Mouse (Mus musculus) stomach, postnatal 0 days (tissue): ENCODE measurements around the gene Lyl1. TPM values are rescaled to one million over a fixed set of nuclear protein-coding genes. Genes with fewer than 3 reads are reported as not detected.

ENCODE experiments used
- ATAC-seq: fragments of 200-750 bp; cut with Nextera tagmentation; 2 replicates; pipeline ENCODE4 v1.8.0; 2017; ENCODE audit not compliant: low FRiP score, low TSS enrichment
- DNase-seq: peaks from one replicate; pipeline ENCODE4 v3.0.0-alpha.2; 2016; ENCODE audit warnings: low spot score
- H3K27ac ChIP-seq: fragments of 300-500 bp; sonication (generic); replicated peaks from 2 replicates; pipeline ENCODE4 v1.5.1; 2014; ENCODE audit warnings: mild to moderate bottlenecking, control low read depth
- H3K27me3 ChIP-seq: fragments of 300-500 bp; sonication (generic); 2 replicates; pipeline ENCODE4 v1.6.1; 2014; ENCODE audit warnings: low read length; ENCODE audit not compliant: control insufficient read depth, insufficient read depth
- H3K36me3 ChIP-seq: fragments of 300-500 bp; sonication (generic); 2 replicates; pipeline ENCODE4 v1.6.1; 2014; ENCODE audit warnings: low read length, mixed read lengths; ENCODE audit not compliant: control insufficient read depth, insufficient read depth
- H3K4me1 ChIP-seq: fragments of 300-500 bp; sonication (generic); replicated peaks from 2 replicates; pipeline ENCODE4 v1.6.1; 2014; ENCODE audit warnings: antibody characterized with exemption; ENCODE audit not compliant: control insufficient read depth, insufficient read depth
- H3K4me2 ChIP-seq: fragments of 300-500 bp; sonication (generic); replicated peaks from 2 replicates; pipeline ENCODE4 v1.6.1; 2014; ENCODE audit warnings: low read depth, mild to moderate bottlenecking, control low read depth, moderate library complexity
- H3K4me3 ChIP-seq: fragments of 300-500 bp; sonication (generic); 2 replicates; pipeline ENCODE4 v1.5.1; 2014; ENCODE audit warnings: low read depth, low read length, control low read depth
- H3K9ac ChIP-seq: fragments of 300-500 bp; sonication (generic); 2 replicates; pipeline ENCODE4 v1.6.1; 2014; ENCODE audit warnings: mild to moderate bottlenecking, low read length, control low read depth, mixed read lengths
- H3K9me3 ChIP-seq: fragments of 300-500 bp; sonication (generic); 2 replicates; pipeline ENCODE4 v1.6.1; 2016; ENCODE audit warnings: low read length; ENCODE audit not compliant: control insufficient read depth
- CTCF ChIP-seq: IDR thresholded peaks from 2 replicates; pipeline ENCODE4 v1.5.1; 2016; ENCODE audit warnings: antibody characterized with exemption, low read depth, mild to moderate bottlenecking, moderate library complexity
- EP300 ChIP-seq: optimal IDR thresholded peaks from 2 replicates; pipeline ENCODE3; 2016; ENCODE audit warnings: antibody characterized with exemption
- whole genome bisulfite sequencing: fragments of 180-500 bp; shearing (Covaris S2); extraction: QIAGEN DNeasy Blood & Tissue Kit; methylation state at CpG from one replicate; pipeline ENCODE4 v1.1.7; 2014; 5-methylcytosine and 5-hydroxymethylcytosine counted together
- polyA plus RNA-seq: library from polyadenylated mRNA; unstranded; fragments of >200 nt; fragmentation: Nextera tagmentation; extraction: Ambion mirVana; gene quantifications from 2 replicates; pipeline ENCODE4 v1.2.1, GENCODE M21; 2015

Lyl1 gene
- polyA plus RNA-seq, 1 experiment from 2014 or later, result 4.0 TPM

- no peak overlapping the region for H3K27ac ChIP-seq
- H3K9ac ChIP-seq, result peak overlapping the region; percentile 35; the same call in 1 of the 2 replicates
- peaks cover 32% of the 10 kb centered on the region for H3K36me3 ChIP-seq
- no peak for DNase-seq
- 52% methylated on average over 27 of the region's 27 CpGs for WGBS
- H3K27me3 ChIP-seq, result no peaks in the 10 kb centered on the region
- TF ChIP-seq CTCF (no peak), EP300 (no peak)
- ATAC-seq, result no peak
- H3K4me3 ChIP-seq, result no peak overlapping the region
- no peak overlapping the region for H3K4me2 ChIP-seq
- H3K4me1 ChIP-seq, result peaks cover 11% of the 10 kb centered on the region
- no peaks in the 10 kb centered on the region for H3K9me3 ChIP-seq
Measured at GRCm38 (mm10) chr8:84715893-84716468, 14.7 kb downstream of the Lyl1 start.

GRCm38 (mm10) chr8:84716790-84717189, 15.5 kb downstream of the Lyl1 start:
- 84% methylated on average over 11 of the region's 11 CpGs for WGBS

GRCm38 (mm10) chr8:84718476-84718875, 17.2 kb downstream of the Lyl1 start:
- Histone ChIP-seq H3K9me3 (no peaks in the 10 kb centered on the region), H3K4me3 (no peak overlapping the region), H3K4me1 (peaks cover 15% of the 10 kb centered on the region), H3K27me3 (no peaks in the 10 kb centered on the region), H3K36me3 (peaks cover 34% of the 10 kb centered on the region), H3K9ac (no peak overlapping the region), H3K27ac (0 out of 2 replicates have a peak overlapping the region, but pooled peaks have one; percentile 8), H3K4me2 (no peak overlapping the region)
- TF ChIP-seq CTCF (no peak), EP300 (no peak)
- DNase-seq (no peak), ATAC-seq (no peak)
- 81% methylated on average over 5 of the region's 5 CpGs for WGBS

More at GRCm38 (mm10) chr8:84716790-84717189, 15.5 kb downstream of the Lyl1 start:
- H3K9me3 ChIP-seq, result no peaks in the 10 kb centered on the region
- no peaks in the 10 kb centered on the region for H3K27me3 ChIP-seq
- ATAC-seq (no peak), DNase-seq (no peak)
- H3K4me3 ChIP-seq, result no peak overlapping the region
- TF ChIP-seq EP300, result no peak
- TF ChIP-seq CTCF, result no peak
- H3K4me1 ChIP-seq, result peaks cover 11% of the 10 kb centered on the region
- no peak overlapping the region for H3K4me2 ChIP-seq
- no peak overlapping the region for H3K27ac ChIP-seq
- H3K9ac ChIP-seq, result no peak overlapping the region
- peaks cover 34% of the 10 kb centered on the region for H3K36me3 ChIP-seq

GRCm38 (mm10) chr8:84718959-84719690, 17.9 kb downstream of the Lyl1 start:
- DNase-seq, result no peak
- peaks cover 18% of the 10 kb centered on the region for H3K4me1 ChIP-seq
- 71% methylated on average over 5 of the region's 5 CpGs for WGBS

GRCm38 (mm10) chr8:84722530-84722849, 21.2 kb downstream of the Lyl1 start:
- Histone ChIP-seq H3K36me3 (peaks cover 26% of the 10 kb centered on the region; the same call in 1 of the 2 replicates), H3K9ac (peak overlapping the region; percentile 38; the same call in 1 of the 2 replicates)

More at GRCm38 (mm10) chr8:84718959-84719690, 17.9 kb downstream of the Lyl1 start:
- H3K4me2 ChIP-seq, result no peak overlapping the region
- no peak for ATAC-seq
- no peaks in the 10 kb centered on the region for H3K9me3 ChIP-seq
- H3K27ac ChIP-seq, result 0 out of 2 replicates have a peak overlapping the region, but pooled peaks have one; percentile 8
- H3K9ac ChIP-seq, result no peak overlapping the region
- no peaks in the 10 kb centered on the region for H3K27me3 ChIP-seq
- TF ChIP-seq EP300 (no peak), CTCF (no peak)
- H3K36me3 ChIP-seq, result peaks cover 34% of the 10 kb centered on the region
- H3K4me3 ChIP-seq, result no peak overlapping the region

More at GRCm38 (mm10) chr8:84722530-84722849, 21.2 kb downstream of the Lyl1 start:
- 35% methylated on average over 6 of the region's 6 CpGs for WGBS
- H3K9me3 ChIP-seq, result no peaks in the 10 kb centered on the region
- no peak overlapping the region for H3K4me3 ChIP-seq
- H3K27me3 ChIP-seq, result no peaks in the 10 kb centered on the region
- ATAC-seq, result no peak
- peaks cover 28% of the 10 kb centered on the region for H3K4me1 ChIP-seq
- peak overlapping the region; percentile 95 for H3K27ac ChIP-seq
- peak overlapping the region; percentile 36; the same call in 1 of the 2 replicates for H3K4me2 ChIP-seq
- DNase-seq, result no peak
- no peak for TF ChIP-seq EP300
- no peak for TF ChIP-seq CTCF
